Mouse (Mus musculus) layer of hippocampus, postnatal 36 days (tissue): ENCODE results near the gene 6030452D12Rik. TPM values are rescaled to one million over a fixed set of nuclear protein-coding genes. Genes with fewer than 3 reads are reported as not detected.
A peak's percentile ranks its signal among the peaks of the same experiment; 100 is the strongest.

Experiments
- DNase-seq, 2 experiments: peaks; one replicate each; pipeline ENCODE4 v3.0.0; 2022
- total RNA-seq, 2 experiments: library from RNA; stranded (reverse); gene quantifications; 2 replicates each; pipeline ENCODE4 v1.2.3; 2021

The 6030452D12Rik gene
- total RNA-seq, result not detected

GRCm38 (mm10) chr8:106500018-106500685 is at the start of gene 6030452D12Rik:
Gene 6030452D12Rik, plus strand, starts transcription at chr8:106500522.
- DNase-seq, result no peak

DNA sequence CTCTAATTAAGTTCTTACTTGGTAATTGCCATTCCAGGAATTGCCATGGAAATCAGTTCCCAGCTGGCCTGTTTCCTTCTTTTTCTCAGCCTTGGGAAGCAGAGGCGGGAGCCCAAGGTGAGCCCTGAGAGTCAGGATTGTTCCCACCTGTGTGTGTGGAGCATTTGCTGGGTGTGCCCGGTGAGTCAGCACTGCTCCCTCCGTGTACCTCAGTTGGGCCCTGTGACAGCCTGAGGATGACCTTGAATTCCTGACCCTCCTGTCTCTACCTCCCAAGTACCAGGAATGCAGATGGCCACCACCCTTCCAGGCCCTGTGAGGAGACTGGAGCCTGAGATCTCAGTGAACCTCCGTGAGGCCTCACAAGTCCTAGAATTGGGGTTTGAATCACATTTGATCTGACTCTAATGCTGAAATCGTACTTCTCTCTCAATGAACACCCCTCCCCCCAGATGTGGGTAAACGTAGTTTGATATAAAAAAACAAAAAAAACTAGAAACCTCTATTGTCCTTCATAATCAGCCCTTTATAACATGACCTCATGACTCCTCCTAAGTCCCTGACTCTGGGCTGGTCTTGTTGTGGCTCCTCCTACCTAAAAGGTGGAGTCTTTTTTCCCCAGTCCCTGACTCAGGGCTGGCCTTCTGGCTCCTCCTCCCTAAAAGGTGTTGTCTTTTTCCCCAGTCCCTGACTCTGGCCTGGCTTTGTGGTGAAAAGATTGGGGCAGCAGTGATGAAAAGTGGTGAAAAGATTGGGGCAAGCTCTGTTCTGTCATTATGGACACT is 48.8 kb upstream of the 6030452D12Rik start:
- no peak for DNase-seq

GRCm38 (mm10) chr8:106452701-106453481 is 47.4 kb upstream of the 6030452D12Rik start:
- no peak for DNase-seq

DNA sequence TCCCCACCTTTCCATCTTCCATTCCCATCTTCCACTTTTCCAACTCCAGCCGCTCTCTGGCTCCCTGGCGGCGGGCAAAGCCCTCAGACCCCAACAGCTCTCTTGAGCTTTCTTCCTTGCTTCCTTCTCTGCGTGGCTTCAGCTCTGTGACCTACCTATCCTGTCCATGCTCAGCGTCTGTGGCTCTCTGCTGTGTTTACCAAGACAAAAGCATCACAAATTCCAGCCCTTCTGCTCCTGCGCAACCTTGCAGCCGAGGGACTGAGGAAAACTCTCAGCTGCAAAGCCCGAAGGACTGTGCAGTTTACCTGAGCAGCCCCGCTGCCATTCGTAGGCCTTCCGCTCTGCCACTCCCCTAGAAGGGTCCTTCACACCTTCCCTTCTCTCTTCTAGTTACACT is 46.3 kb upstream of the 6030452D12Rik start:
- DNase-seq, result no peak

DNA sequence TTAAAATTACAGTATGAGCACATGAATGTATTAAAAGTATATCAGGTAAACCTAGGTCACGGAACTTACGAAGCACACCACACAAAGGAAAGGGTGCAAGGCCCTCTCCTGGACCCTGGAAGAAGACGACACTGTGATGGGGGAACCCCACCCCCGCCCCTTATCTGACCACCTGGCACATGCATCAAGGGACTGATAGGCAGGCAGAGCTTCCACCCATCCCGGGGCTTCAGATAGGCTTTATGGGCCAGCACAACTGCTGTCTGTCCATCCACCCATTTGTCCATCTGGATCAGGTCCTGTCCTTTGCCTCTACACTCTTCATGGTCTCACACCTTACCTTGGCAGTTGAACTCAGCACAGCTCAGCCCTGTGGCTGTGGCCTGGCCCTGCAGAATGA is 38.2 kb upstream of the 6030452D12Rik start:
- no peak for DNase-seq

GRCm38 (mm10) chr8:106463795-106464194 is 36.5 kb upstream of the 6030452D12Rik start:
- DNase-seq, result no peak

- DNase-seq, result no peak
Observed at GRCm38 (mm10) chr8:106469485-106469884, 30.8 kb upstream of the 6030452D12Rik start.

GRCm38 (mm10) chr8:106474001-106474400 is 26.3 kb upstream of the 6030452D12Rik start:
- no peak for DNase-seq

DNA sequence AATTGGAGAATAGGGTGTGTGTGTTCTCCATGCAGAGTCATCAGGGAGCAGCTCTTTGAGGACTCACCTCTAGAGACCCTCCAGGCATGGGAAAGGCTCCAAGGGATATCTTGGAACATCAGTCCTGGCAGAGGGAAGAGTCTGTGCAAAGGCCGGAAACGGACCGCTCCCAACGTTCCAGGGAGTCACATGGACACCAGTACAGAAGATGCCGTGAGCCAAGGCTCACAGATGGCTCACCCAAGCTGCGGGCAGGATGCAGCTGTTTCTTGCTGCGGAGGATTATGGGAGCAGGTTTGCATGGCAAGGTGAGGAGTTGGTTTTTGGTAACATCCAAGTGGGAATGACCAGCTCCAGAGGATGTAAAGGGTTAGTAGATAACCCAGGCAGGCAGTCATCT is 3.9 kb downstream of the 6030452D12Rik start:
- no peak for DNase-seq

- DNase-seq, result no peak
Observed at GRCm38 (mm10) chr8:106505328-106505965, 5.1 kb downstream of the 6030452D12Rik start.

GRCm38 (mm10) chr8:106506106-106506505 is 5.8 kb downstream of the 6030452D12Rik start:
- DNase-seq, result no peak

GRCm38 (mm10) chr8:106507761-106508331 is 7.5 kb downstream of the 6030452D12Rik start:
- DNase-seq, result peak; percentile 11 to 26

- DNase-seq, result no peak
Observed at GRCm38 (mm10) chr8:106508456-106508855, 8.1 kb downstream of the 6030452D12Rik start.

GRCm38 (mm10) chr8:106509079-106509780 is 8.9 kb downstream of the 6030452D12Rik start:
- no peak for DNase-seq

DNA sequence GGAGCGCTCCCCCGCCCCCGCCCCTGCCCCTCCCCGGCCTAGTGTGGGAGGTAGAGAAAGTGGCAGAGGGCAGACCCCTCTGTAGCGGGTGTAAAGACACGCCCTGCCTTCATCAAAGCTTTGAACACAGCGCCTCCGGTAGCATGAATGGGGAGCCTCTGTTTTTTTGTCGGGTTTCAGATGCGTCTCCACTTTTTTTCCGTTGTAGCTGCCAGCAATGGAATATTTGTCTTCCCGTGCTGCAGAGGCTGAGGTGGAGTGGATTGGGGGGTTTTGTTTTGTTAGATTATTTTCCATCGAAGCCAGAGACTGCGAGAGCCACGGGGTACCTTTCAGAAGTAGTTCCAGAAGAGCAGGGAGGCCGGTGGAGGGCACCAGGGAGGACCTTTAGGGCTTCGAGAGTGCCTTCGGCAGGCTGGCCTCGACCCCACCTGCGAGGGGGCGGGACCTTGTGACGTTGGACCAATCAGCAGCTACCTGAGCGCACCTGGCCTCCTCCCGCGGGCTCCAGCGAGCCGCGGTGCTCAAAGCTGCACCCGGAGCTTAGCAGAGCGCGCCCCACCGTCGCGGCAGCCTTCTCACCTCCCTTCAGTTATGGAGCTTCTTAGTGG is 10.1 kb downstream of the 6030452D12Rik start, which contains the start of gene Cdh3:
TSS of gene Cdh3 (plus strand) at position 527 of the 611 bp plus-strand sequence.
- no peak for DNase-seq

- DNase-seq, result no peak
Observed at GRCm38 (mm10) chr8:106511065-106511501, 10.8 kb downstream of the 6030452D12Rik start.

DNA sequence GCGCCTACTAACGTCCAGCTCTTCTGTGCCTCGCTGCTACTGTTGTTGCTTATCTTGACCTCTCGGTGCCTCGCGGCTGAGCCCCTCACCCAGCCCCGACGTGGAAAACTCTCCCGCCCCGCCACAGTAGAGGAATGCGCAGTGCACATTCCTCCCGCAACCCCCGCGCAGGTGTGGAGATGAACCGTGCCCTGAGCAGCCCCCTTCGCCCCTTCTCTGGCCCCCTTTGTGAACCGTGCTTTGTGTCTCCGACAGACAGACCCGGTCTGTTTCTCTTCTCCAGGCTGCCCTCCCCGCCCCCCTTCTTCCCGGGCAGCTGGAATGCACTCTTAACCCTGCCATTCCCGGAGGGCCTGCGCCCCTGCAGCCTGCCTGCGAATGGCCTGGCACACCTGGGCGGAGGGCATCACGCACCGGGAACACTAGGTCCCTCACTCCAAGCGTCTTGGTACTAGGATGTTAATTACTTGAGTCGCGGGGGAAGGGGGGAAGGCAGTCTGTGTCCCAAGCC is 11.3 kb downstream of the 6030452D12Rik start:
- DNase-seq, result no peak

DNA sequence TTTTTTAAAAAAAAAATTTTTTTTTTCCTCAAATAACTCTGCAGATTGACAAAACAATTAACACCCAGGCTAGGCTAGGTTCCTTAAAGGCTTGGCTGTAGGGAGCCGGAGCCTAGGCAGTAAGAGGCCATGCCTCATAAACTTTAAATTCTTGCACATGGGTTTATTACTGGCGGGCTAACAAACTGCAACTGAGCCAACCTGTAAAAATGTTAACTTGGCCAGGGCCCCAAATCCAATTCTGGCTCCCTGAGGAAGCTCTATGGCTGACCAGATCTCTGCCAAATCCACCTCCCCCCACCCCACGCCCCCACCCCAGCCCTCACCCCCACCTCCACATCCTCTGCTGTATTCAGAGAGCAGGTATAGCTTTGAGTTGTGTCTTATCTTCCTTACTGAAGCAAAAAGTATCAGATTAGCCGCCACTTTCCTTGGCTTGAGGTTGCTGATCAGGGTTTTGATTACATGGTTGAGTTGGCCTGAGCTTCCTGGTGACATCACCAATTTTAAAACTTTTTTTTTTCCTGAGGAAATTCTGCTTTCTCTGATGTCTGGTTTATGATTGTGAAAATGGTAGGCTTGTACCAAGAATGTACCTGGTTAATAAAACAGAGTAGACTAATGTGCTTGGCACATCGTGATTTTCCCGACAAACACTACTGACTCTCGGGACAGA is 12.3 kb downstream of the 6030452D12Rik start:
- DNase-seq, result no peak

- DNase-seq, result no peak
Observed at GRCm38 (mm10) chr8:106515946-106516479, 15.7 kb downstream of the 6030452D12Rik start.

DNA sequence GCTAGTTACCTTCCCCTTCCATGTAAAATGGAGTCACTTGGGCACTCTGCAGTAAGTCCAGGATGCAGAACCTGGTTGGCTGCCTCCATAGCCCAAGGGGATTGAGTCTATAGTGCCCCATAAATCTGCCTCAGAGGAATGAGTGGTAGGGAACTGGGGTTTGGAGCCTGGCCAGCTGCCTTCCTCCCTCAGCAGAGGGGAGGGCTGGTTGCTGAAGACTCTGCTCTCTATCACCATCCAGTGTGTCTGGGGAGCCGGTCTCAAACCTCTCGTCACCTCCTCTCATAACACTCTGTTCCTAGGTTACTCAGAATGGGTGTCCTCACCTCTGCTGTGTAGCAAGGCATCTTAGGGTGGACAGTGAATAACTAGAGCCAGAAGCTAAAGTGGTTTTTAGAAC is 16.3 kb downstream of the 6030452D12Rik start:
- no peak for DNase-seq
